Mouse (Mus musculus): ENCODE measurements around the gene Zfp719. TPM values are rescaled to one million over a fixed set of nuclear protein-coding genes. Genes with fewer than 3 reads are reported as not detected.

The Zfp719 gene
- total RNA-seq (2021) = 10 to 100 TPM; 15.0 to 17.1 TPM

DNA sequence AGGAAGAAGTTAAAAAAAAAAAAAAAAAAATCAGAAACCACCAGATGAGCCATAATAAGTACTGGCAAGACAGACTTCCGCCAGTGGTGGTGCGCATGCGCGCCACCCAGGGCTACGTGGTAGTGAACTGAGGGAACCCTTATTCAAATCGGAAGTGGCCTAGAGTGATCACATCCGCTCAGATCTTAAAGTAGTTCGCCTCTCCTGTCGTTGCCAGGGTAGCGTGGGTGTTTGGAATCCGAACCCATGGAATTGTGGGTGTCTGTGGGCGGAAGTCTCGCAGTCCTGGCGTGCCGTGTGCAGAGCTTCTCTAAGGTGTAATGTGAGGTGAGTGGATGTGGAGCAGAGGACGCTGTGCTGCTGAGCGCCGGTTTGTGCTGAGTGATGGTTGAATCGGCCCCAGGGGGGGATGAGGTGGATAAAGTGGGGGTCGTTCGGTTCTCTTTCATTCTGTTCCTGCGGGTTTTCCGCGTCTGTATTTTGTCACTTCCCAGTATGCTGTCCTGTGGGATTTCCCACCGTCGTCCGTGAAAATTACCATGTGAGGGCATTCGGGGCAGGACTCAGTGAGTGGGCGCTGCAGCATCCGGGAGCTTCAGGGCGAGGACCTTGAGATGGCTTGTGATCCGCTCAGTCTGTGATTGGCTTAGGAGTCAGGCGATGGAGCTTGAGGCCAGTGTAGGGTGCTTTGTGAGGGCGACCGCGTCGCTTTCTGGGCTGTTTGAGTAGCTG, at the start of gene Zfp719:
Gene Zfp719 (plus strand): TSS at position 171 of the 732 bp plus-strand sequence.
- DNase-seq (ENCODE audit: low spot score in 2 of 2) = peak; percentile 91 to 98
- intact Hi-C loops (cut with DNase I) = loop anchor here (1.0 to 10.0 kb wide), 3 partner anchors 17 to 315 kb away; partner anchors contain the start of gene Zfp658

DNA sequence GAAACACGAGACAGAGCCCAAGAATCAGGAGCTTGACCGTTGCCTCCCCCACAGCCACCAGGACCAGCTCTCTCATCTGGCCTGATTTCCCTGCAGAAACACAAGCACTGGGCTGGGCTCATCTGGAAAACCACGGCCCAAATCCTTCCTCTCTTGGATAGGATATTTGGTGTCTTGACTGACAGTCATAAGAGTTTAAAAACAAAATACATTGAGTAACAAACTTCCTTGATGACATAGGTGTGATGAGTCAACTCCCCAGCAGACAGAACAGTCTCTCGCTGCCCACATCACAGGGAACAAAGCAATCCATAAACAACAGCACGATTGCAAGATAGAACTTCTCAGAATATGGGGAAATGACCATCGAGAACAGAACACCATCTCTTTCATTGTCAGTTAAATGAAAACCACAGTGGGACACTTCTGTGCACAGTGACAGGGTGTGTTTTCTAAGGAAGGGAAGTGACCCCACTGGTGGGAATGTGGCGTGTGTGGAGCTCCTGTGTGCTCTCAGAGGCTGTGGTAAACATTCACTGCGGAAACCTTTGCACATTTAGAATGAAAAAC, 49.1 kb upstream of the Zfp719 start:
- DNase-seq (ENCODE audit: low spot score in 2 of 2) = no peak
- intact Hi-C loops (cut with DNase I) = no loop called here

DNA sequence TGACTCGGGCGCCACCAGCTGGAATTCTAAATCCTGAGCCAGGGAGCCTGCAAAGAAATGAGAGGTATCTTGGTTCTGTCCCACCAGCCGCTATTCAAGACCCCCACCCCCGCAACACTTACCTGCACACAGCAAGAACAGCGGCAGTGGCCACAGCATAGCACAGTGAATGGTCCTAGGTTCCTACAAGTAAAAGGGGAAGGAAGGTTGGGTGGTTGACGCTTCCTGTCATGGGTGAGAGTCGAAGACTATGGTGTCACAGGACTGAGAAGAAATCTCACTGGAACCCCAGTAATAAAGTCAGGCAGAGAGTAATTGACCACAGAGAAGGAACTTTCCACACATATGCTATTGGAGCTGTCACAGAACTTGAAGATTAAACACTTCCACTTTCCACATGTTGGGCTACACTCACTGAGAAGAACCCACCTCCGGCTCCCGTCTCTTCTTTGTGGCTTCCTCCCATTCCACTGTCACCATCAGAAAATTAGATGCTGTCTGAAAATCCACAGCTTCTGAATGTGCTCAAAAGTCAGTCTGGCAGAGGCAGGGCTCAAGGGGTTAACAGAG, 46.4 kb upstream of the Zfp719 start:
- intact Hi-C loops (cut with DNase I) = no loop called here
- DNase-seq (ENCODE audit: low spot score in 2 of 2) = peak in 1 of 2 experiments; percentile 11

DNA sequence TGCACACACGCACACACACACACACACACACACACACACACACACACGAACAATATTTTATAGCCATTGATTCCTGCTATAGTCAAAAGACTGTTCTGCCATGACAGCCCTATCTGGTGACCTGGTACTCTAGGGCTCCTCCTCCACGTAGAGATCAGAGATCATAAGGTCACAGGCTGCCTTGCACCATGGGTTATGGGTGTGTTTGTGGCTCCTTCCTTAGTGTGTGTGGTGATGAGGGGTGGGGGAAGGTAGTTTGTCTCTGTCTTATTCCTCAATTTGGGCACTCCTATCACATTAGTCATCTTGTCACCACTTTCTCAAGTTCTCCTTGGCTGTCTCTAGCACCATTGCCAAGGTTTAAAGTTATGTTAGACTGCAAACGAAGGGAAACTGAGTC, 40.9 kb upstream of the Zfp719 start:
- intact Hi-C loops (cut with DNase I) = no loop called here
- no peak for DNase-seq (ENCODE audit: low spot score in 2 of 2)

DNA sequence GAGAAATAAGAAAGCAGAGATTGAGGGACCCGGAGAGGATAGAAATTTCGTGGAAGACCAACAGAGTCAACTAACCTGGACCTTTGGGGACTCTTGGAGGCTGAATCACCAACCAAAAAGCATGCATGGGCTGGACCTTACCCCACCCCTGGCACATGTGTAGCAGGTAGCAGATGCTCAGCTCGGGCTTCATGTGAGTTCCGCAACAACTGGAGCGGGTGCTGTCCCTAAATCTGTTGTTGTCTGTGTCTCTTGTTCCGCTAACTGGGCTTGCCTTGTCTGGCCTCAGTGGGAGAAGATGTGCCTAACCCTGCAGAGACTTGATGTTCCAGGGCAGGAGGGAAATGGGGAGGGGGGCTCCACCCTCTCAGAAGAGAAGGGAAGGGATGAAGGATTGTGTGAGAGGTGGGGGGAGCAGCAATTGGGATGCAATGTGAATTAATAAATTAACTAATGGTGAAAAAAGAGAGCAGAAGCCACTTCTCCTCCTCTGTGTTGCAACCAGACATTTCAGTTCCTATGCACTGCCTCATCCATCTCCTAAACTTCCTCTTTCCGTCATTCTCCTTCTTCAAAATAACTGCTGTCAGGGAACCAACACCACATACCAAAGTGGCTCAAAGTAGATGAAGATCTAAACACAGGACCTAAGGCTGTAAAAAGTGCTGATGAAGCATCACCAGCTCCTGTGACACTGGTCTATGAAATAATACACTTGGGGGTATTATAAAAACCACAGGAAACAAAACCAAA, 35.0 kb upstream of the Zfp719 start, which contains the start of gene Cd33:
Gene Cd33 (minus strand): TSS at position 204 of the 753 bp plus-strand sequence.
- intact Hi-C loops (cut with DNase I) = no loop called here
- DNase-seq (ENCODE audit: low spot score in 2 of 2) = peak in 1 of 2 experiments; percentile 32

DNA sequence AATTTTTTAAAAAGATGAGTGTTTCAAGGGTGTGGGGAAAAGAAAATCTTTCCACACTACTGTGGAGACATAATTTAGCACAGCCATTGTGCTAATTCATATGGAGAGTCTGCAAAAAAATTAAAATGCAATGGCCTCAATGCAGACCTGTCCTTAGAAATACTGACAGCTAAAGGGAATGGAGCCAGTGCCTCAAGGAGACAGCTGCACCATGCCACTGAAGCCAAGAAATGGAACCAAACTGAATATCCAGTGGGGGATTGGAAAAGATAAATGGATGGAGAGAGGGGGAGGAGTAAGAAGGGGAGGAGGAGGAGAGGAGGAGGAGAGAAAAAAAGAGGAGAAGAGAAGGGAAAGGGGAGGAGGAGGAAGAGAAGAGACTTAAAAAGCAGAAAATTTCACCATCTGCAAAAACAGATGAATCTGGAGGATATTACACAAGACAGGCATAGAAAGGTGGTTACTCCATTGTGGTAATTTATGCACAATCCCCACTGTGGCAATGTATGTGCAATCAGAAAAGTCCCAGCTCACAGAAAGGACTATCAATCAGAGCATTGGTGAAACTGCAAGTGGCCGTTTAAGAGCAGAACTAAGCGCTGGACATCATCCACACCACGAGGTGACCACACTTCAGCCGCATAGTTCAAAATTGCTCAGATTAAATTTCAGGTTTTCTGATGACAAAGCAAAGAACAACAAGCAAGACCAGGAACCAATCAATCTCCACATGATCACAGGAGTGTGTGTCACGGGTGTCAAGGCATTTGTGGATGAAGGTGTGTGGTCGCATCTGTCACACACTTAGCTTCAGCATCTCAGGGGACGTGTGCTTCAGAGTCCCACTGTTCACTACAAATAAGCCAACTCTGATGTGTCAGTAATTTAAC, 33.5 kb upstream of the Zfp719 start:
- DNase-seq (ENCODE audit: low spot score in 2 of 2) = no peak
- intact Hi-C loops (cut with DNase I) = no loop called here

DNA sequence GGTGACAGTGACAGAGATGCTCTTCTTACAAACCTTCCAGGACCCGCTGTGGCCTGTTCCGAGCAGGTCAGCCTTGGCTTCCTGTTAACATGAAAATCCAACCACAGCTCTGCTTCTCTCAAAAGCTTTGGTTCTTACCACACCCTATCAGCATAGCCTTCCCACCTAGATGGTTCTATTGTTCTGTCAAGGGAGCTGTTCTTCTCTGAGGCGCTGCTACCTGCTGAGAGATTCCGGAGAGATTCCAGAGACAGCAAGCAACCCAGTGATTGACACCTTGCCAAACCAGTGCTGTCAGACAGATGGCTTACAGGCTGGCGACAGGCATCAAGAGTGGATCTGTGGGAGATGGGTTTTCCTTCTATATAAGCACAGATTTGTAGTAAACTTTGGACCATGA, 31.7 kb upstream of the Zfp719 start:
- DNase-seq (ENCODE audit: low spot score in 2 of 2) = no peak
- intact Hi-C loops (cut with DNase I) = no loop called here

DNA sequence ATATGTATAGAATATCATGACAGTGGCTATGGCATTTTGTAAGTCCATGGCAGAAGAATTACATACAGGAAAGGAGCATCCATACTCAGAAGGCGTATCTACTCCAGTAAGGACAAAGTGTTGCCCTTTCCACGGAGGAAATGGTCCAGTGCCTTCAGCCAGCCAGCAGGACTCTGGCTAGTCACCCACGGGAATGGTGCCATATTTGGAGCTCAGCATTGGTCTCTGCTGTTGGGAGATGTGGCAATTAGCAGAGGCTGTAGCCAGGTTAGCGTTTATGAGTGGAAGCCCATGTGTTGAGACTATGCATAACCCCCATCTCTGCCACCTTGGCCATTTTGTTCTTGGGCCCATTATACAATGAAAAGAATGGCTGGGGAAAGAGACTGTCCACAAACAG, 31.2 kb upstream of the Zfp719 start:
- DNase-seq (ENCODE audit: low spot score in 2 of 2) = no peak
- intact Hi-C loops (cut with DNase I) = no loop called here

DNA sequence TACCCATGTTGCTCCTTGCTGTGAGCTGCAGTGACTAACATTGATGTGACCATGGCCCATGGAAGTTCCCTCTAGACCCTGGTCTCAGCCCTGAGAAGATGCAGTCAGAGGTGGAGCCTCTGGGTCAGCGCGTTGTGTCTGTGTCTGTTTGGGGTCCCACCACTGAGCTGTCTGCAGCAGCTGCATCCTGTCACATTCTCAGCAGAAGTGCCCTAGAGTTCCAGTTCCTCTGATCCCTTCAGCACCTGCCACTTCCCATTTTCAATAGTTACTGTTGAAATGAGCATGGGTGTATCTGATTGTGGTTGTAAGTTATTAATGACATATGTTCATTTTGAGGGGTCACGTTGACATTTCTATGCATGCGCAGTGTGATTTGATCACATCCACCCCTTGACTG, 26.3 kb upstream of the Zfp719 start:
- intact Hi-C loops (cut with DNase I) = no loop called here
- peak in 1 of 2 experiments; percentile 50 for DNase-seq (ENCODE audit: low spot score in 2 of 2)

DNA sequence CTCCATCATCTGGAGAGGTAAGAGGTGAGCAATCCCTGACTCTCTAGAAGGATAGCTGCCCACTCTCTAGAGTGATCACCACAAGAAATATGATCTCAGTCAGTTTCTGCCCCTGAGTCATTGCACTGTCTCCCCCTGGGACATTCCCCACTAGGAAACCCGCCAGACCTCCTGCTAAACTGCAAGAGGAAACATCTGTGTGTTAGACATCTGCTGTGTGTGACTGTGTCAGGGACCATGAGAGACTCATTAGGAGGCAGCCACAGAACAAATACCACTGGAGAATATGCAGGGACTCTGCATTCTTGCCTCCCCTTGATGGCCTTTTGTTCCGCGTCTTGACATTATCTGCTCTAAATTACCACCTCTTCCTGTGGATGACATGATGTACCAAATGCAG, 24.9 kb upstream of the Zfp719 start:
- no peak for DNase-seq (ENCODE audit: low spot score in 2 of 2)
- intact Hi-C loops (cut with DNase I) = no loop called here

DNA sequence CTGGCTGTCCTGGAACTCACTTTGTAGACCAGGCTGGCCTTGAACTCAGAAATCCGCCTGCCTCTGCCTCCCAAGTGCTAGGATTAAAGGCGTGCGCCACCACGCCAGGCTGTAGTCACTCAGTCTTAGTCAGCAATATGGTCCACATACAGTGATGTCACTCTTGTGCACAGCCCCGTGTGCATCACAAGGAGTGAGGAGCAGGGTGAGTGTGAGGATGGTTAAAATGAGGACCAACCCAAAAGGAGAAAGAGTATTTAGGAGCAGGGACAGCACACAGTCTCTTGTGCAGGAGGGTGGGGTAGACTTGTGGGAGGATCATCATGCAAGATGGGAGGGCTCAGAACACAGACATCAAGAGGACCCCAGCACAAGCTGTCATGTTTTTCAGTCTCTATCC, 24.1 kb upstream of the Zfp719 start:
- intact Hi-C loops (cut with DNase I) = no loop called here
- DNase-seq (ENCODE audit: low spot score in 2 of 2) = no peak

DNA sequence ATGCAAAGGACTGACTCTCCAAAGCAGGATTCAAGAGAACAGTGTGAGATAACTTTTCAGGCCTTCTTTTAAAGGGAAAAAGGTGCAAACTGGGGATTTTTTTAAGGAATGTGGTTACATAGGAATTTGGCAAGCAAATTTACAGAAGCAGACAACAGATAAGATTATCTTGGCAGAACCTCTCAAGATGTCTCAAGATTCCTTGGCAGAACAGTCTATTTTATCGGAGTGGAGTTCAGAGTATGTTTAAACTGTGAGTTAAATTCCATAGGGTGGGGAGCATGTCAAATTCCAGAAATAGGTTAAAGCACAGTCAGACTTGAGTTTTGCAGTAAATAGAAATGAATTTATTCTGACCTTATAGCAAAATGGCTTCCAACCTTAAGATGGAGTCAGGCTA, 22.5 kb upstream of the Zfp719 start:
- DNase-seq (ENCODE audit: low spot score in 2 of 2) = peak in 1 of 2 experiments; percentile 45

DNA sequence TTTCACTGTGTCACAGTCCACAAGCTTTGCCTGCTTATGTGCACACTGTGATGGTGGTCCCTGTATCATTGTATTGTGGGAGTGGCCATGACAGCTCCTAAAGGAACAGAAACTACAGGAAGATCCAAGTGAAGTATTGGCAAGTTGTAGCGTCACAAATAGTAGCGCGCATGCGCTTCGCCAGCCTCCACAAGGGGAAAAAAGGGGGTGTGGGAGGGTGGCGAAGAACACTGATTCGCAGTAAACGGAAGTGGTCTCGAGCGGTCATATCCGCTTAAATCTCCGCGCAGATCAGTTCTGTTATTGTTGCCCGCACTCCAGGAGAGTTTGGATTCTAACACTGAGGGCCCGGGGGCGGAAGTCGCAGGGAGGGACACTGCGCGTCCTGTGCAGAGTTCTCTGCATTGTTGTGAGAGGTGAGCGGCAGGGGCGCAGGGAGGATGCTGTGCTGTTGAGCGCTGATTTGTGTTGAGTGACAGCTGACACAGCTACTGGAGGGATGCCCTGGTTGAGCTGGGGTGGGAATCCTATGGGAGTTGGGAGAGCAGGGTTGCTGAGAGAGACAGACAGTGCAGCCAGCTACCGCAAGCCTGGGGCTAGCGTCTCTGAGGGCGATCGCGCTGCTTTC, 17.3 kb upstream of the Zfp719 start, which contains the start of gene Zfp658:
Gene Zfp658 (plus strand): TSS at position 251 of the 628 bp plus-strand sequence.
- DNase-seq (ENCODE audit: low spot score in 2 of 2) = peak; percentile 85 to 93
- intact Hi-C loops (cut with DNase I) = loop anchor here (1.0 to 10.0 kb wide), 3 partner anchors 17 to 247 kb away; partner anchors contain the start of genes Zfp715 and Zfp719

More for the DNA sequence above, 22.5 kb upstream of the Zfp719 start:
- intact Hi-C loops (cut with DNase I) = no loop called here

DNA sequence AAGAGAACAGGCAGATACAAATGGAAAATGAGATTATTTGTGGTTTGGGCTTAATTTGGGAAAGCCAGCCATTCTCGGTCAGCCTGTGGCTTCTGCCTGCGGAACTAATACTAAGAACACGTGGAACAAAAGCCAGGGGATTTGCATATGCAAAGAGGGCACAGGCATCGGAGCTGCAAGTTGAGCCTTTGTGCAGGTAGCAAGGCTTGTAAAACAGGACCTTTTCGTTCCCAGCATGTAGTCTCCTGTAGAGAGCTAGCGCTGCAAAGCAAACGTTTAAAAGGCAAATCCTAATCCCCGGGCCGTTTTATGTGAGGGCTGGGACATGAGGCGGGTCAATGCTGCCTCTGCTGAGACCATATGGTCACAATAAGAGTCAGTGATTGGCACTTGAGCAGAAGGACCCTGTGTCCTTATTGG, 16.7 kb upstream of the Zfp719 start:
- intact Hi-C loops (cut with DNase I) = loop anchor here (1.0 to 10.0 kb wide), 3 partner anchors 17 to 248 kb away; partner anchors contain the start of genes Zfp715 and Zfp719
- peak in 1 of 2 experiments; percentile 26 for DNase-seq (ENCODE audit: low spot score in 2 of 2)

DNA sequence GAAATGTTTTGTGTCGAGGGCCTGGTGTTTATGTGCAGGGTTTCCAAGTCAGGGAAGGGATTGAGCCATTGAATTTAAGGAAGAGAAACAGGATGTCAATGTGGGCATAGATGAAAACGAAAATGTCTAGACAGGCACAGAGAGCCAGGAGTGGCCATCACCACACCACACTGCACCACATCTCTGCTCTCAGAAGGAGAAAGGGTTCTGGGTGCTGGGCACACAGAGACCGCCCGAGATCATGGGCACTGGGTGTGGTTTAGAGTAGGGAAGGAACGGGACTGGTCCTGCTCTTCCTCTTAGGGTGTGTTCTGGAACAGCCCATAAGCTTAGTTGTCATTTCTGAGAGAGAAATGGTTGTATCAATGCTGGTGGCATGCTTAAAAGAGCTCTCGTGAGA, 16.1 kb upstream of the Zfp719 start:
- DNase-seq (ENCODE audit: low spot score in 2 of 2) = no peak
- intact Hi-C loops (cut with DNase I) = loop anchor here (5.0 to 10.0 kb wide), 2 partner anchors 96 to 248 kb away; partner anchors contain the start of gene Zfp715

DNA sequence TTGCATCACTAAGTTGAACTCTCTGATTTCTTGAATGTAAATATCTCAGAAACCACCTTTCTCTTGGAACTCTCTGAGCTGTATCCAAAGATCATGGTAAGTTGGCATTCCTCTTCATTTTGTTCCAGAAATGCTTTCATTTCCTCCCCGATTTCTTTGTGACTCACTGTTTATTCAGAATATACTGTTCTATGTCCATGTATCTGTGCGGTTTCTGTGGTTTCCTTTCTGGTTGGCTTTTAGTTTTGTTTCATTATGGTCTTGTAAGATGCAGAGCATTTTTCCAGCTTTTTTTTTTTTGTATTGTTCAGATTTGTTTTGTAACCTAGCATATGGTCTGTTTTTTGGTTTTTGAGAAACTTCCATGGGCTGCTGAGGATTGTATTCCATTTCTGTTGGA, 8.2 kb upstream of the Zfp719 start:
- intact Hi-C loops (cut with DNase I) = no loop called here
- DNase-seq (ENCODE audit: low spot score in 2 of 2) = no peak

DNA sequence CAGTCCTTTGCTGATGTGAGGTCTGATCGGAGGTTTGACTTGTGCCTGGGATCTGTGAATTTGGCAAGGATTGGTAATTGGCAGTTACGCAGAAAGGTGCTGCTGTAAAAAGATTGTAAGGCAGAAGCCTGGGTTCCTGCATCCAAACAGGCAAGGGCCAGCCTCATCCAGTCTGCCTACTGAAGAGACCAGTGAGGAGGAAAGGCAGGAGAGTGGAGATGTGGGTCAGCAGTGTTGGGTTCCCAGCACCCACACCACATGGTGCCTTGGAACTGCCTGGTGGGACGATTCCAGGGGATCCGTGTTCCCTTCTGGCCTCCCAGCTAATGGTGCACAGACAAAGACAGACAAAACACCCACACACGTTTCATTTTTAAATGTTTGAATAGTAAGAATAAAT, 1.1 kb downstream of the Zfp719 start:
- intact Hi-C loops (cut with DNase I) = loop anchor here (10.0 kb wide), 1 partner anchor 314 kb away; no protein-coding TSS in a partner anchor

DNA sequence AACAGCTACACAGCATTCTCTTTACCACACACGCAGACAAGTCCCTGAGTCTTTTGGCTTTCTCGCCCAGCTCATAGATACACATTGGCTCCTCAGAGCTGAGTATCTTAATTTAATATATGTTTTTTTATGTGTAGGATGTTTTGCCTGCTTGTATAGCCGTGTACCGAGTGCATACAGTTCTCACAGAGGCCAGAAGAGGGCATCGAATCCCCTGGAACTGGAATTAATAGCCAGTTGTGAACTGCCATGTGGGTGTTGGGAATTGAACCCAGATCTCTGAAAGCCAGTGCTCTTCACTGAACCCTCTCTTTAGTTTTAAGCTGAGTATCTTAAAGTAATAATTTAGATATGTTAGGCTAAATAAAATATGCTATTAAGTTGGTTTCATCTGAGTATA, 5.4 kb downstream of the Zfp719 start:
- intact Hi-C loops (cut with DNase I) = loop anchor here (10.0 kb wide), 1 partner anchor 310 kb away; no protein-coding TSS in a partner anchor
- DNase-seq (ENCODE audit: low spot score in 2 of 2) = no peak

More for the DNA sequence above, 1.1 kb downstream of the Zfp719 start:
- peak; percentile 17 to 37 for DNase-seq (ENCODE audit: low spot score in 2 of 2)
